Comparison of ENCODE assay signal across 7 mouse cellular contexts in genomic region chr4:88033216-88033653, GRCm38 (mm10). TPM values are rescaled to one million over a fixed set of nuclear protein-coding genes. Genes with fewer than 3 reads are reported as not detected.
DNase-seq lines count a peak whose midpoint lies in the region; ATAC-seq lines count a peak whose summit lies in the region.

Gene Mllt3, minus strand, starts transcription at chr4:88033364.

- WGBS in embryonic facial prominence, embryonic 10.5 days, result under 1% methylated on average over 37 of the region's 37 CpGs
- WGBS in limb, embryonic 10.5 days, result under 1% methylated on average over 36 of the region's 37 CpGs
- under 1% methylated on average over 29 of the region's 37 CpGs for WGBS in midbrain, embryonic 13.5 days

- H3K9me3 ChIP-seq in embryonic facial prominence, embryonic 10.5 days, result no peaks in the 10 kb centered on the region
- no peaks in the 10 kb centered on the region for H3K9me3 ChIP-seq in limb, embryonic 10.5 days (replicated peaks)
- no peaks in the 10 kb centered on the region for H3K9me3 ChIP-seq in midbrain, embryonic 13.5 days

- peaks cover 13% of the 10 kb centered on the region for H3K27me3 ChIP-seq in embryonic facial prominence, embryonic 10.5 days (replicated peaks; ENCODE audit: low read depth, poor library complexity, severe bottlenecking)
- peaks cover 10% of the 10 kb centered on the region; the same call in 1 of the 2 replicates for H3K27me3 ChIP-seq in limb, embryonic 10.5 days (ENCODE audit: low read depth, poor library complexity, severe bottlenecking)
- H3K27me3 ChIP-seq in midbrain, embryonic 13.5 days, result peaks cover 11% of the 10 kb centered on the region

- H3K9ac ChIP-seq in midbrain, embryonic 13.5 days (replicated peaks), result peak within 1 kb of the TSS; percentile 95

- peak within 1 kb of the TSS; percentile 95 for H3K27ac ChIP-seq in embryonic facial prominence, embryonic 10.5 days (replicated peaks)
- H3K27ac ChIP-seq in limb, embryonic 10.5 days, result peak within 1 kb of the TSS; percentile 97
- peak within 1 kb of the TSS; percentile 99 for H3K27ac ChIP-seq in midbrain, embryonic 13.5 days

- H3K36me3 ChIP-seq in embryonic facial prominence, embryonic 10.5 days (replicated peaks), result peaks cover 12% of the 10 kb centered on the region
- peaks cover 9% of the 10 kb centered on the region for H3K36me3 ChIP-seq in limb, embryonic 10.5 days
- no peaks in the 10 kb centered on the region for H3K36me3 ChIP-seq in midbrain, embryonic 13.5 days

- peak within 1 kb of the TSS; percentile 76 for H3K4me2 ChIP-seq in midbrain, embryonic 13.5 days (replicated peaks)

- DNase-seq in adrenal gland, postnatal 10 days, result peak; percentile 98
- DNase-seq in embryonic facial prominence, embryonic 10.5 days (ENCODE audit: low spot score), result peak; percentile 99
- DNase-seq in kidney, adult 11 months, result peak; percentile 93
- peak; percentile 98 for DNase-seq in limb, embryonic 10.5 days (ENCODE audit: low spot score)
- DNase-seq in spleen, adult 12 weeks (ENCODE audit: low spot score), result peak; percentile 90

- H3K4me3 ChIP-seq in embryonic facial prominence, embryonic 10.5 days, result peak within 1 kb of the TSS; percentile 94
- peak within 1 kb of the TSS; percentile 94 for H3K4me3 ChIP-seq in limb, embryonic 10.5 days
- peak within 1 kb of the TSS; percentile 91 for H3K4me3 ChIP-seq in midbrain, embryonic 13.5 days (replicated peaks)

- H3K4me1 ChIP-seq in embryonic facial prominence, embryonic 10.5 days, result peaks cover 32% of the 10 kb centered on the region
- H3K4me1 ChIP-seq in limb, embryonic 10.5 days, result peaks cover 36% of the 10 kb centered on the region
- H3K4me1 ChIP-seq in midbrain, embryonic 13.5 days (replicated peaks), result peaks cover 43% of the 10 kb centered on the region

- peak; percentile 82 for ATAC-seq in granulocyte monocyte progenitor cell, adult 5-6 weeks (replicated peaks; ENCODE audit: poor library complexity, severe bottlenecking)
- ATAC-seq in midbrain, embryonic 13.5 days, result peak; percentile 95

RNA-seq across cellular contexts. Expression of gene Mllt3, which starts in this region (rescaled TPM):
- total RNA-seq in adrenal gland, postnatal 10 days (2021), result 10 to 100 TPM; 18.4 to 21.9 TPM
- polyA plus RNA-seq in embryonic facial prominence, embryonic 10.5 days (2016; fragmentation: Nextera tagmentation; extraction: Ambion mirVana), result 46.5 and 55.4 TPM in 2 replicates
- total RNA-seq in granulocyte monocyte progenitor cell, adult 5-6 weeks (2014; fragmentation: Nextera tagmentation), result 6.0 and 8.5 TPM in 2 replicates
- total RNA-seq in granulocyte monocyte progenitor cell, adult 5-6 weeks (2017), result 8.8 and 10.5 TPM in 2 replicates
- polyA plus RNA-seq in limb, embryonic 10.5 days (2016; fragmentation: Nextera tagmentation; extraction: Ambion mirVana), result 46.7 and 49.7 TPM in 2 replicates
- 115 and 119 TPM in 2 replicates for polyA plus RNA-seq in midbrain, embryonic 13.5 days (2015; fragmentation: Nextera tagmentation; extraction: Ambion mirVana)

Comparison
In these comparisons a context has a peak if more than half of its experiments do, and no peak if none do; other contexts are left out.
1. Peak in every context shown above with its lines: DNase-seq, ATAC-seq, H3K4me3 ChIP-seq and H3K27ac ChIP-seq.